In the genomic region with DNA sequence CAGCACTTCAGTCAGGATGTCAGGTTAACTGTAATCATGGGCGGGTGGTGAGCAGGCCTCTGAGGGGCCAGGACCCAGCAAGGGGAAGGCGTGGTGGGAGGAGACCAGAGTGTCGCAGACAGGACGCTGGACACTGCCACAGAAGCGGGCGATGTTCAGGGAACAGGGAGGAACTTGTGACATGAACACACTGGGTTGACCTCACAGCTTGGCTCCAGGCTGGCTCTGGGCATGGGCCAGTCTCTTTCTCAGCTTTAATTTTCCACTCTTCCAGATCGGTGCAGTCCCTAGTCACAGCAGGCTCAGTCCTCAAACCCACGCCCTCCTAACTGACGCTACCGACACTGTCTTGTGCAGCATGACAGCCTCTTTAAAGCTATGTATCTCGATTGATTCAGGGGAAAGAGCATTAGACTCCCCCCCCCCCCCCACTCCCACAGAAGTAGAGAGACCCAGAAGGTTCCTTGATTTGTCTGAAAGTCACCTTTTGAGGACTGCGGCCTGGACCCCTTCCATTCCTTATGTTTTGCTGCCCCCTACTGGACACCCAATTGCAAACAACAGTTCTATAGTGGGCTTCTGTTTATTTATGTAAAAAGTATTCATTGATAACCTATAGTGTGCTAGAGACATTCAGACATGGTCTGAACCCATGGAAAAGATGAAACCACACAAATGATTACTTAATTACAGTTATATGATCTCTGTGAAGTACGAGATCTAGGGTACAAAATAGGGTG, we compare ENCODE assay signal across 9 mouse cellular contexts. TPM values are rescaled to one million over a fixed set of nuclear protein-coding genes. Genes with fewer than 3 reads are reported as not detected.
A peak's percentile ranks its signal among the peaks of the same experiment; 100 is the strongest.
DNase-seq lines count a peak whose midpoint lies in the region; ATAC-seq lines count a peak whose summit lies in the region.
"Had no signal": no experiment of that assay in that cellular context is flagged by ENCODE, and none has a peak within 500 bp of the region (broad histone marks: within the 10 kb centered on the region; RNA-seq: fewer than 3 reads in every experiment).

No protein-coding gene starts in this region.

- no peaks in the 10 kb centered on the region for H3K9me3 ChIP-seq in forebrain, embryonic 15.5 days
- no peaks in the 10 kb centered on the region for H3K9me3 ChIP-seq in midbrain, embryonic 12.5 days
- no peaks in the 10 kb centered on the region for H3K9me3 ChIP-seq in stomach, embryonic 16.5 days (replicated peaks; ENCODE audit: control insufficient read depth, low read length)

- DNase-seq in left cerebral cortex, adult 11 months (ENCODE audit: low spot score) = peak; percentile 33
- DNase-seq in left cerebral cortex, adult 8-10 months (ENCODE audit: low spot score in 2 of 2) = no peak
- DNase-seq in cerebellum, adult 11-12 months = peak; percentile 68
- peak; percentile 67 to 76 for DNase-seq in heart, postnatal 36 days
- DNase-seq in left cerebral cortex, postnatal 10 days (ENCODE audit: extremely low spot score in 1 of 2, low spot score in 2 of 2) = peak; percentile 51 to 79

- WGBS in forebrain, embryonic 15.5 days = 53% methylated on average over 13 of the region's 13 CpGs
- WGBS in midbrain, embryonic 12.5 days = 53% methylated on average over 13 of the region's 13 CpGs
- WGBS in stomach, embryonic 16.5 days = 48% methylated on average over 13 of the region's 13 CpGs

- H3K36me3 ChIP-seq in forebrain, embryonic 15.5 days = no peaks in the 10 kb centered on the region
- H3K36me3 ChIP-seq in midbrain, embryonic 12.5 days = no peaks in the 10 kb centered on the region
- no peaks in the 10 kb centered on the region for H3K36me3 ChIP-seq in stomach, embryonic 16.5 days (ENCODE audit: control insufficient read depth, insufficient read depth, low read length)

- intact Hi-C loops in heart, postnatal 36 days (cut with DNase I) = loop anchor here (1.0 to 10.0 kb wide), 4 partner anchors 69 to 280 kb away; a partner anchor contains a TSS
- intact Hi-C loops in left cerebral cortex, postnatal 10 days (cut with DNase I) = loop anchor here (1.0 to 5.0 kb wide), 2 partner anchors 68 to 250 kb away; no protein-coding TSS in a partner anchor

- H3K4me3 ChIP-seq in forebrain, embryonic 15.5 days = no peak overlapping the region
- no peak overlapping the region for H3K4me3 ChIP-seq in midbrain, embryonic 12.5 days
- H3K4me3 ChIP-seq in stomach, embryonic 16.5 days (replicated peaks; ENCODE audit: low read length) = no peak overlapping the region

- H3K4me2 ChIP-seq in forebrain, embryonic 15.5 days (replicated peaks) = no peak overlapping the region
- no peak overlapping the region for H3K4me2 ChIP-seq in midbrain, embryonic 12.5 days (replicated peaks)
- H3K4me2 ChIP-seq in stomach, embryonic 16.5 days (ENCODE audit: low read depth, low read length) = no peak overlapping the region

- H3K4me1 ChIP-seq in forebrain, embryonic 15.5 days = no peaks in the 10 kb centered on the region
- H3K4me1 ChIP-seq in midbrain, embryonic 12.5 days = no peaks in the 10 kb centered on the region
- no peaks in the 10 kb centered on the region for H3K4me1 ChIP-seq in stomach, embryonic 16.5 days (ENCODE audit: control insufficient read depth, insufficient read depth, low read length)

- no peaks in the 10 kb centered on the region for H3K27me3 ChIP-seq in forebrain, embryonic 15.5 days
- no peaks in the 10 kb centered on the region; the same call in 1 of the 2 replicates for H3K27me3 ChIP-seq in midbrain, embryonic 12.5 days
- no peaks in the 10 kb centered on the region for H3K27me3 ChIP-seq in stomach, embryonic 16.5 days (ENCODE audit: control insufficient read depth, insufficient read depth, low read length)

- H3K27ac ChIP-seq in forebrain, embryonic 15.5 days (replicated peaks) = no peak overlapping the region
- no peak overlapping the region for H3K27ac ChIP-seq in midbrain, embryonic 12.5 days (replicated peaks)
- no peak overlapping the region for H3K27ac ChIP-seq in stomach, embryonic 16.5 days (ENCODE audit: low read length)

- no peak overlapping the region for H3K9ac ChIP-seq in forebrain, embryonic 15.5 days (replicated peaks)
- H3K9ac ChIP-seq in midbrain, embryonic 12.5 days (replicated peaks) = no peak overlapping the region
- 0 out of 2 replicates have a peak overlapping the region, but pooled peaks have one; percentile 9 for H3K9ac ChIP-seq in stomach, embryonic 16.5 days (ENCODE audit: low read length)

- peak; percentile 57; the same call in 1 of the 2 replicates for ATAC-seq in forebrain, embryonic 15.5 days (replicated peaks)
- peak; percentile 47; the same call in 1 of the 2 replicates for ATAC-seq in midbrain, embryonic 12.5 days (ENCODE audit: low FRiP score, low read depth)
- ATAC-seq in stomach, embryonic 16.5 days (ENCODE audit: insufficient read depth, low FRiP score) = peak; percentile 44; the same call in 1 of the 2 replicates

RNA-seq across cellular contexts. Expression of a gene that starts 10.3 kb away (rescaled TPM):
- total RNA-seq in left cerebral cortex, adult 8-10 months (2022) = 10 to 100 TPM; 29.2 to 30.8 (median 29.9) TPM
- polyA plus RNA-seq in forebrain, embryonic 15.5 days (2015; fragmentation: Nextera tagmentation; extraction: Ambion mirVana) = 13.1 TPM in 2 replicates
- not detected for total RNA-seq in heart, postnatal 36 days (2021)
- total RNA-seq in left cerebral cortex, postnatal 10 days (2021) = 10 to 100 TPM; 63.7 to 75.3 TPM
- polyA plus RNA-seq in midbrain, embryonic 12.5 days (2016; fragmentation: Nextera tagmentation; extraction: Ambion mirVana) = 4.9 and 5.2 TPM in 2 replicates
- 0.23 and 0.31 TPM in 2 replicates for polyA plus RNA-seq in stomach, embryonic 16.5 days (2015; fragmentation: Nextera tagmentation; extraction: Ambion mirVana)

RNA-seq across cellular contexts. Expression of a gene that starts 13.9 kb away (rescaled TPM):
- 1 to 10 TPM in 3 of 4 experiments, under 1 TPM in 1; 0.76 to 2.5 (median 1.9) TPM for total RNA-seq in left cerebral cortex, adult 8-10 months (2022)
- polyA plus RNA-seq in forebrain, embryonic 15.5 days (2015; fragmentation: Nextera tagmentation; extraction: Ambion mirVana) = 1.9 and 2.7 TPM in 2 replicates
- total RNA-seq in heart, postnatal 36 days (2021) = 1 to 10 TPM; 3.1 to 3.3 TPM
- total RNA-seq in left cerebral cortex, postnatal 10 days (2021) = 1 to 10 TPM; 2.3 to 3.0 TPM
- 3.1 and 3.7 TPM in 2 replicates for polyA plus RNA-seq in midbrain, embryonic 12.5 days (2016; fragmentation: Nextera tagmentation; extraction: Ambion mirVana)
- 18.2 and 23.1 TPM in 2 replicates for polyA plus RNA-seq in stomach, embryonic 16.5 days (2015; fragmentation: Nextera tagmentation; extraction: Ambion mirVana)

RNA-seq across cellular contexts. Expression of a gene that starts 29.2 kb away (rescaled TPM):
- not detected for total RNA-seq in left cerebral cortex, adult 8-10 months (2022)
- not detected in 2 replicates for polyA plus RNA-seq in forebrain, embryonic 15.5 days (2015; fragmentation: Nextera tagmentation; extraction: Ambion mirVana)
- not detected for total RNA-seq in heart, postnatal 36 days (2021)
- not detected for total RNA-seq in left cerebral cortex, postnatal 10 days (2021)
- polyA plus RNA-seq in midbrain, embryonic 12.5 days (2016; fragmentation: Nextera tagmentation; extraction: Ambion mirVana) = not detected in 2 replicates
- polyA plus RNA-seq in stomach, embryonic 16.5 days (2015; fragmentation: Nextera tagmentation; extraction: Ambion mirVana) = not detected in 2 replicates
- total RNA-seq: adrenal gland, postnatal 4 days had no signal

RNA-seq across cellular contexts. Expression of a gene that starts 35.6 kb away (rescaled TPM):
- 10 to 100 TPM; 21.9 to 23.9 (median 23.3) TPM for total RNA-seq in left cerebral cortex, adult 8-10 months (2022)
- polyA plus RNA-seq in forebrain, embryonic 15.5 days (2015; fragmentation: Nextera tagmentation; extraction: Ambion mirVana) = 42.4 and 46.5 TPM in 2 replicates
- 1 to 10 TPM; 6.9 to 7.0 TPM for total RNA-seq in heart, postnatal 36 days (2021)
- 10 to 100 TPM; 19.2 to 19.8 TPM for total RNA-seq in left cerebral cortex, postnatal 10 days (2021)
- 37.1 and 37.6 TPM in 2 replicates for polyA plus RNA-seq in midbrain, embryonic 12.5 days (2016; fragmentation: Nextera tagmentation; extraction: Ambion mirVana)
- polyA plus RNA-seq in stomach, embryonic 16.5 days (2015; fragmentation: Nextera tagmentation; extraction: Ambion mirVana) = 112 and 114 TPM in 2 replicates

RNA-seq across cellular contexts. Expression of a gene that starts 54.4 kb away (rescaled TPM):
- total RNA-seq in left cerebral cortex, adult 8-10 months (2022) = 10 to 100 TPM; 56.9 to 63.1 (median 60.3) TPM
- polyA plus RNA-seq in forebrain, embryonic 15.5 days (2015; fragmentation: Nextera tagmentation; extraction: Ambion mirVana) = 30.5 and 32.5 TPM in 2 replicates
- 10 to 100 TPM; 26.2 to 27.7 TPM for total RNA-seq in heart, postnatal 36 days (2021)
- 10 to 100 TPM; 36.8 to 39.4 TPM for total RNA-seq in left cerebral cortex, postnatal 10 days (2021)
- polyA plus RNA-seq in midbrain, embryonic 12.5 days (2016; fragmentation: Nextera tagmentation; extraction: Ambion mirVana) = 14.4 and 14.7 TPM in 2 replicates
- 22.1 and 25.7 TPM in 2 replicates for polyA plus RNA-seq in stomach, embryonic 16.5 days (2015; fragmentation: Nextera tagmentation; extraction: Ambion mirVana)

Comparison
In these comparisons a context has a peak if more than half of its experiments do, and no peak if none do; other contexts are left out.
1. DNase-seq: peak in left cerebral cortex, adult 11 months (single experiment), cerebellum, adult 11-12 months (single experiment), heart, postnatal 36 days (2 of 2) and left cerebral cortex, postnatal 10 days (2 of 2); none in left cerebral cortex, adult 8-10 months (0 of 2).
2. RNA of a gene that starts 10.3 kb away (total RNA-seq): 63.7 to 75.3 TPM in left cerebral cortex, postnatal 10 days and 29.2 to 30.8 TPM in left cerebral cortex, adult 8-10 months; not detected in heart, postnatal 36 days; every median in the first group is over 10 times any median in the second.
3. Peak in every context shown above with its lines, with median percentiles within 50 percentile points of each other: ATAC-seq.